Mouse (Mus musculus) embryonic fibroblast, embryonic 13.5 days (primary cell): Measurements from ENCODE around the gene Dnaaf3.

ENCODE experiments used
- CTCF ChIP-seq: IDR thresholded peaks from 2 replicates; pipeline ENCODE4 v1.5.1; 2011; ENCODE audit warnings: mild to moderate bottlenecking, control low read depth, low read length, moderate library complexity, borderline replicate concordance; ENCODE audit not compliant: insufficient read depth
- POLR2A ChIP-seq: IDR thresholded peaks from 2 replicates; pipeline ENCODE4 v1.6.1; 2011; ENCODE audit warnings: low read depth, mild to moderate bottlenecking, control low read depth, low read length, moderate library complexity

- no peak for TF ChIP-seq CTCF
- no peak for TF ChIP-seq POLR2A
These were observed 8.8 kb downstream of the Dnaaf3 start for GRCm38 (mm10) chr7:4523205-4524130.
